Mouse (Mus musculus) erythroblast, embryonic 14.5 days (primary cell): Measurements from ENCODE around the gene Colec11. TPM values are rescaled to one million over a fixed set of nuclear protein-coding genes. Genes with fewer than 3 reads are reported as not detected.

Source experiments
- H3K27me3 ChIP-seq: 2 replicates; pipeline ENCODE4 v1.6.1; 2012; ENCODE audit warnings: inconsistent platforms; ENCODE audit not compliant: control insufficient read depth
- H3K36me3 ChIP-seq: 2 replicates; pipeline ENCODE4 v1.6.1; 2012; ENCODE audit warnings: mild to moderate bottlenecking, inconsistent platforms; ENCODE audit not compliant: control insufficient read depth
- H3K4me1 ChIP-seq: 2 replicates; pipeline ENCODE4 v1.6.1; 2012; ENCODE audit warnings: inconsistent platforms; ENCODE audit not compliant: control insufficient read depth
- H3K4me3 ChIP-seq: replicated peaks from 2 replicates; pipeline ENCODE3; 2012; ENCODE audit warnings: moderate library complexity, mild to moderate bottlenecking, inconsistent platforms
- H3K9me3 ChIP-seq: 2 replicates; pipeline ENCODE4 v1.6.1; 2012; ENCODE audit warnings: low read length, inconsistent platforms, mixed read lengths; ENCODE audit not compliant: control insufficient read depth
- GATA1 ChIP-seq: IDR thresholded peaks from 2 replicates; pipeline ENCODE4 v1.6.1; 2012; ENCODE audit warnings: low read length, inconsistent platforms, mixed read lengths
- TAL1 ChIP-seq: IDR thresholded peaks from 3 replicates; pipeline ENCODE4 v1.6.1; 2012; ENCODE audit warnings: low read length, inconsistent platforms, mixed read lengths
- polyA plus RNA-seq: library from polyadenylated mRNA; stranded (reverse); fragments of >175 nt; gene quantifications from 2 replicates; pipeline ENCODE4 v1.2.3, GENCODE M21; 2012

The Colec11 gene
- polyA plus RNA-seq, 1 experiment = not detected

- peaks cover 52% of the 10 kb centered on the region for H3K36me3 ChIP-seq
Observed at GRCm38 (mm10) chr12:28628436-28628835, 5.3 kb upstream of the Colec11 start.

DNA sequence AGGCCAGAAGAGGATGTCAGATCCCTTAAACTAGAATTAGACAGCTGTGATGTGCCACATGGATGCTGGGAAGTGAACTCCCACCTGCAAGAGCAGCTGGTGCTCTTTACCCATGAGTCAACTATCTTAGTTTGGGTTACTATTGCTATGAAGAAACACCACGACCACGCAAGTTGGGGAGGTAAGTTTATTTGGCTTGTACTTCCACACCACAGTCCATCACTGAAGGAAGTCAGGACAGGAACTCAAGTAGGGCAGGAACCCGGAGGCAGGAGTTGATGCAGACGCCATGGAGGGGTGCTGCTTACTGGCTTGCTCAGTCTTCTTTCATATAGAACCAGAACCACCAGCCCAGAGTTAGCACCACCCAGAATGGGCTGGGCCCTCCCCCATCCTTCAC lies 3.9 kb upstream of the Colec11 start:
- Histone ChIP-seq H3K4me3 (no peak overlapping the region), H3K4me1 (peaks cover 16% of the 10 kb centered on the region), H3K9me3 (no peaks in the 10 kb centered on the region), H3K36me3 (peaks cover 39% of the 10 kb centered on the region), H3K27me3 (no peaks in the 10 kb centered on the region)
- no peak for TF ChIP-seq GATA1
- TF ChIP-seq TAL1 = no peak

More at GRCm38 (mm10) chr12:28628436-28628835, 5.3 kb upstream of the Colec11 start:
- H3K4me1 ChIP-seq = peaks cover 22% of the 10 kb centered on the region
- TF ChIP-seq GATA1 (no peak), TAL1 (no peak)
- H3K9me3 ChIP-seq = no peaks in the 10 kb centered on the region
- H3K4me3 ChIP-seq = no peak overlapping the region
- no peaks in the 10 kb centered on the region for H3K27me3 ChIP-seq

DNA sequence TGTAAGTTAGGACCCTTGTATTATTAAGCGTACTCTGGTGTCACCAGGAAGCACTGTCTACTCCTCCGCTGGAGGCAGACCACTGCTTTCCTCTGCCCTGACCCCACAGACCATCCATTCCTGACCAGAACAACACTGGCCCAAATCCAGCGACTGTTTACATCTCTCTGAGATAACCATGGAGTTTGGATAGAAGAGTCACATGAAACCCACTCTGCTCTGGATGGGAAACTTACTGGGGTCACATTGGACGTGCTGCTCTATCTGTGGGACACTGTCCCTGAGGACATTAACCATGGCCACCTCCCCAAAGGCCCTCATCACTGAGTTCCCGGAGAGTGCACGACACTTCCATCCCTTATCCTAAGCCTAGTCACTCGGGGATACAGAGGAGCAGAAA lies 2.2 kb upstream of the Colec11 start:
- no peak for TF ChIP-seq TAL1
- no peak for TF ChIP-seq GATA1
- peaks cover 17% of the 10 kb centered on the region for H3K4me1 ChIP-seq
- H3K4me3 ChIP-seq = no peak overlapping the region

DNA sequence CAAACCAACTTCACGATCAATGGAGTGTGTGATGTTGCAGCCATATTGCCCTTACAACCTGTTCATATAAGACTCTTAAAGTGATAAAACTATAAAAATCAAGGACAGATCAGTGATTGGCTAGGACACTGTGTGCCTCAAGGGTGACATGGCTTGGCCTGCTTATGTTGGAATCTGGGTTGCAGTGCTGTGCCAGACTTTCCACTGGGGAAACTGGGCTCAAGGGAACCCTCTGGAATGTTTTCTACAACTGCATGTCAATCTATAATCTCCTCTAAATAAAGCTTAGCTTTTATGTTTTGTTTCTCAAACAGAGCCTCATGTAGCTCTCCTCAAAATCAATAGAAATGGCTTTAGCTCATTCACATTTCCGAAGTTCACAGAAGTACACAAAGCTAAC lies 1.1 kb upstream of the Colec11 start:
- Histone ChIP-seq H3K4me3 (no peak overlapping the region), H3K4me1 (peaks cover 11% of the 10 kb centered on the region)

More for the DNA sequence above, 2.2 kb upstream of the Colec11 start:
- no peaks in the 10 kb centered on the region for H3K9me3 ChIP-seq
- H3K36me3 ChIP-seq = peaks cover 22% of the 10 kb centered on the region
- no peaks in the 10 kb centered on the region for H3K27me3 ChIP-seq

DNA sequence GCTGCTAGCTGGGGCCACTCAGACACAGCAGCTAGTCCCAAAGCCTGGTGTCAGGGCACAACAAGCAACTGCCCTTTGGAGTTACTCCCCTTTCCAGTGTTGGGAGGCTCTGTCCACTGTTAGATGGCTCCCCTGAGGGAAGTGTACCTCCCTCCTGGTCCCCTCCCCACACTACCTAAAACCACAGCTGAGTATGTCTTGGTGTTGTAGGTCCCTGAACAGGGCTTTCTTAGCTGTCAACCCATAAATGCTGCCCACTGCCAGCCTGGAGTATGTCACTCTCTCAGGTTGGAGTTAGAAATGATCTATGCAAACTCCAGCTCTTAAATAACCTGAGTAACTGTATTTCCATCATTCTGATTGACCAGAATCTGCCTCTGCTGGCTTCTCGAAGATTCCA lies 536 bp downstream of the Colec11 start:
- Histone ChIP-seq H3K27me3 (no peaks in the 10 kb centered on the region), H3K4me3 (no peak overlapping the region), H3K36me3 (no peaks in the 10 kb centered on the region), H3K4me1 (peaks cover 10% of the 10 kb centered on the region), H3K9me3 (no peaks in the 10 kb centered on the region)
- TF ChIP-seq GATA1 (no peak), TAL1 (no peak)

More for the DNA sequence above, 1.1 kb upstream of the Colec11 start:
- no peak for TF ChIP-seq GATA1
- no peak for TF ChIP-seq TAL1
- Histone ChIP-seq H3K27me3 (no peaks in the 10 kb centered on the region), H3K9me3 (no peaks in the 10 kb centered on the region), H3K36me3 (peaks cover 10% of the 10 kb centered on the region)

DNA sequence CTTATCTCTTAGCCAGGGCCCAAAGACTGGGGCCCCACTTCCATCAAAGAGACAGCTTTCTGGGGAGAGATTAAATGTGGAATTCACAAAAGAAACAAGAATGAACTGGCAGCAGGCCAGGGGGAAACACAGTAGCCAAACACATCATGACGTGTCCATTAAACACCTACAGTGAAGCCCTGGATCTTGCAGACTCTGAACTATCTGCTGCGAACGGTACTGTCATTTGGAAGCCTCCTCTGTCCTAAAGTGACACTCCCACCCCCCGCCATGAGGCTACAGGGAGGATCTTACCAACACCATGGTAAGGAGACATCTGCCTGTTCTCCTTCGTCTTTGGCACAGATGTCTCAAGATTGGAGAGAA lies 1.0 kb downstream of the Colec11 start:
- Histone ChIP-seq H3K4me1 (peaks cover 10% of the 10 kb centered on the region), H3K36me3 (no peaks in the 10 kb centered on the region), H3K4me3 (no peak overlapping the region), H3K9me3 (no peaks in the 10 kb centered on the region), H3K27me3 (no peaks in the 10 kb centered on the region)
- no peak for TF ChIP-seq TAL1
- TF ChIP-seq GATA1 = no peak

DNA sequence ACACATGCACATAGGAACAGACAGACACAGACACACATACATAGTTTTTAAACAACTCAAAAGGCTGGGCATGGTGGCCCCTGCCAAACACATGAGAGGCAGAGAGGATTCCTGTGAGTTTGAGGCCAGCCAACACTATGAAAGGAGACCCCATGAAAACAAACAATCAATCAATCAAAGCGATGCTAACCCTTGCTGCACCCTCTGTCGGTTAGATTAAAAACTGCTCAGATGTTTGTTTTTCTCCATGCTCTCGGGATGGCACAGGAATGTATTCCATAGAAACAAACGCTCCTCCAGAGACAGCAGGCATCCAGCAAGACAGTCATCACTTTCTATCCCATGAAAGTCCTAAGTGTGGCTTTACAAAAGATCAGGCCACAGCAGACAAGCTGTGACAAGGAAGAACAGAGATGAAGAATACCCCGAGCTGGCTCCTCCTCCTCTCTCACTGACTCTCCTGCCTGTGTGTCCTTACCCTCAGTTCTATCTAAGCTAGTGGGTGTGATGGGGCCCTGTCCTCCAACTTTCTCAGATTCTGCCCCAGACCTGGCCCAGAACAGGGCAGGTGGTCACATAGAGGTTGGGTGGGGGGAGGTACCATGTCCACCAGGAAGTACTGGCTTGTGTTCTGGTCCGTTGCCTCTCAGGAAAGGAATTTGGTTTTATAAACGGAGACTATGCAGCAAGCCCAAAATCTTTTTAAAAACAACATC lies 1.6 kb downstream of the Colec11 start:
- TF ChIP-seq GATA1 = no peak
- TF ChIP-seq TAL1 = no peak
- peaks cover 10% of the 10 kb centered on the region for H3K4me1 ChIP-seq
- no peaks in the 10 kb centered on the region for H3K27me3 ChIP-seq

DNA sequence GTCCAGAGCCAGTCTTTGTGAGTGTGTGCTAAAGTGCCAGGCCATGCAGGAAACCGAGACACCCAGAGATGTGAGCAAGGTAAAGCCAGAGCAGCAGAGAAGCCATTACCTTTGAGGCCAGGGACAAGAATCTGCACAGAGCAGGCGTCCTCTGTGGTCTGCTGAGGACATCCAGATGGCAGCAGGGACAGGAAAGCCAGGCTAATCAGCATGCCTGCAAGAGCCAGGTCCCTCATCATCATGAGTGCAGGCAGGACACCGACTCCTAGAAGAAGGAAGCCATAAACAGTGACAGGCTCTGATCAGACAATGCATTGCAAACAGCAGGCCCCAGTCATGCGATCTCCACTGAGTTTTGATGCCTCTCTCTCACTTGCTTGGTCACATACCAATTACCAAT lies 5.9 kb downstream of the Colec11 start:
- Histone ChIP-seq H3K9me3 (no peaks in the 10 kb centered on the region), H3K36me3 (no peaks in the 10 kb centered on the region), H3K4me1 (peaks cover 7% of the 10 kb centered on the region), H3K27me3 (no peaks in the 10 kb centered on the region), H3K4me3 (no peak overlapping the region)
- no peak for TF ChIP-seq GATA1
- no peak for TF ChIP-seq TAL1

More for the DNA sequence above, 1.6 kb downstream of the Colec11 start:
- no peaks in the 10 kb centered on the region for H3K36me3 ChIP-seq
- H3K9me3 ChIP-seq = no peaks in the 10 kb centered on the region
- H3K4me3 ChIP-seq = no peak overlapping the region

- H3K36me3 ChIP-seq = no peaks in the 10 kb centered on the region
- no peaks in the 10 kb centered on the region for H3K27me3 ChIP-seq
- no peaks in the 10 kb centered on the region for H3K9me3 ChIP-seq
- no peak overlapping the region for H3K4me3 ChIP-seq
- TF ChIP-seq TAL1 = no peak
- no peak for TF ChIP-seq GATA1
- H3K4me1 ChIP-seq = no peaks in the 10 kb centered on the region
Observed at GRCm38 (mm10) chr12:28614401-28614800, 8.8 kb downstream of the Colec11 start.

GRCm38 (mm10) chr12:28612391-28612790 lies 10.8 kb downstream of the Colec11 start:
- no peaks in the 10 kb centered on the region for H3K4me1 ChIP-seq
- H3K36me3 ChIP-seq = no peaks in the 10 kb centered on the region
- H3K27me3 ChIP-seq = no peaks in the 10 kb centered on the region
- H3K9me3 ChIP-seq = no peaks in the 10 kb centered on the region
- no peak for TF ChIP-seq GATA1
- no peak for TF ChIP-seq TAL1
- no peak overlapping the region for H3K4me3 ChIP-seq
